Mouse (Mus musculus) midbrain, embryonic 11.5 days (tissue): Measurements from ENCODE around the gene Rnf126. TPM values are rescaled to one million over a fixed set of nuclear protein-coding genes. Genes with fewer than 3 reads are reported as not detected.
"Not testable (repeated sequence)": the region's sequence is repeated elsewhere in the genome, so short reads cannot be mapped to it uniquely, and the experiment has no call there.

Source experiments
- ATAC-seq: fragments of 200-750 bp; cut with Nextera tagmentation; 2 replicates; pipeline ENCODE4 v1.8.0; 2017; ENCODE audit warnings: moderate TSS enrichment, moderate library complexity; ENCODE audit not compliant: low FRiP score
- DNase-seq: peaks from one replicate; pipeline ENCODE4 v3.0.0; 2015; ENCODE audit warnings: low spot score; ENCODE audit errors: missing footprints
- H3K27ac ChIP-seq: fragments of 300-500 bp; sonication (generic); 2 replicates; pipeline ENCODE4 v1.5.1; 2014; ENCODE audit warnings: low read depth, low read length
- H3K27me3 ChIP-seq: fragments of 300-500 bp; sonication (generic); 2 replicates; pipeline ENCODE4 v1.6.1; 2014; ENCODE audit warnings: mild to moderate bottlenecking, low read length, moderate library complexity, mixed read lengths; ENCODE audit not compliant: control insufficient read depth, insufficient read depth
- H3K36me3 ChIP-seq: fragments of 300-500 bp; sonication (generic); 2 replicates; pipeline ENCODE4 v1.6.1; 2014; ENCODE audit warnings: mild to moderate bottlenecking, low read length, moderate library complexity, mixed read lengths; ENCODE audit not compliant: control insufficient read depth, insufficient read depth
- H3K4me1 ChIP-seq: fragments of 300-500 bp; sonication (generic); 2 replicates; pipeline ENCODE4 v1.6.1; 2014; ENCODE audit warnings: low read length; ENCODE audit not compliant: control insufficient read depth, insufficient read depth
- H3K4me2 ChIP-seq: fragments of 300-500 bp; sonication (generic); 2 replicates; pipeline ENCODE4 v1.6.1; 2014; ENCODE audit warnings: mild to moderate bottlenecking, moderate library complexity
- H3K4me3 ChIP-seq: fragments of 300-500 bp; sonication (generic); 2 replicates; pipeline ENCODE4 v1.5.1; 2014; ENCODE audit warnings: low read depth, low read length
- H3K9ac ChIP-seq: fragments of 300-500 bp; sonication (generic); 2 replicates; pipeline ENCODE4 v1.6.1; 2014; ENCODE audit warnings: low read length
- H3K9me3 ChIP-seq: fragments of 300-500 bp; sonication (generic); 2 replicates; pipeline ENCODE4 v1.6.1; 2016; ENCODE audit warnings: low read length; ENCODE audit not compliant: control insufficient read depth
- WGBS: fragments of 180-500 bp; shearing (Covaris S2); extraction: QIAGEN DNeasy Blood & Tissue Kit; methylation state at CpG from one replicate; pipeline ENCODE4 v1.1.7; 2014; 5-methylcytosine and 5-hydroxymethylcytosine counted together
- polyA plus RNA-seq: library from polyadenylated mRNA; unstranded; fragments of >200 nt; fragmentation: Nextera tagmentation; extraction: Ambion mirVana; gene quantifications from 2 replicates; pipeline ENCODE4 v1.2.1, GENCODE M21; 2014

The Rnf126 gene
- polyA plus RNA-seq, 1 experiment from 2014 or later: 81.9 TPM

DNA sequence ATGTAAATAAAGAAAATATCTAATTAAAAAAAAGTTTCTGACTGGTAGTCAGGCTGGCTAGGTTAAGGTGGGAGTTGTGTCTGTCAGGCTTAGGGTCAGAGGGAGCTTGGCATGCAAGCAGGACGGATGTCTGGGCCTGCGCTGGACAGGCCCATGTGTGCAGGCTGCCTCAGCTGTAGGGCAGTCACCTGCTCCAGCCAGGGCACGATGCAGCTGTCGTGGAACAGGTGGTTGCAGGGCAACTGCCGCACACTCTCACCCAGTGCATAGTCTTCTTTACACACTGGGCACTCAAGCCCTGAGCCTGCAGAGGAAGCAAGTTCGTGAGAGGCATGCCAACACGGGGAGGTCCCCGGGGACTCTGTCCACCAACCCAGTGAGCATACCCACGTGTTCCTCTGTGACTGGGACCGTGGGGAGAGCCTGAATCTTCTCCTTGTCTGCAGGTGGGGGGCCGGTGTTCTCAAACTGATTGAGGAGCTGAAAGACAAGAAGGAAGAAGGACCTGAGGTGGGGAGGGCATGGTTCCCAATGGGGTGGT lies 6.1 kb downstream of the Rnf126 start:
- Histone ChIP-seq H3K36me3 (peaks cover 38% of the 10 kb centered on the region), H3K9ac (no peak overlapping the region), H3K4me2 (no peak overlapping the region), H3K4me3 (no peak overlapping the region), H3K4me1 (peaks cover 11% of the 10 kb centered on the region), H3K27ac (no peak overlapping the region), H3K9me3 (no peaks in the 10 kb centered on the region), H3K27me3 (no peaks in the 10 kb centered on the region)
- no peak for ATAC-seq
- DNase-seq: no peak
- WGBS: 95% methylated on average over 11 of the region's 11 CpGs

DNA sequence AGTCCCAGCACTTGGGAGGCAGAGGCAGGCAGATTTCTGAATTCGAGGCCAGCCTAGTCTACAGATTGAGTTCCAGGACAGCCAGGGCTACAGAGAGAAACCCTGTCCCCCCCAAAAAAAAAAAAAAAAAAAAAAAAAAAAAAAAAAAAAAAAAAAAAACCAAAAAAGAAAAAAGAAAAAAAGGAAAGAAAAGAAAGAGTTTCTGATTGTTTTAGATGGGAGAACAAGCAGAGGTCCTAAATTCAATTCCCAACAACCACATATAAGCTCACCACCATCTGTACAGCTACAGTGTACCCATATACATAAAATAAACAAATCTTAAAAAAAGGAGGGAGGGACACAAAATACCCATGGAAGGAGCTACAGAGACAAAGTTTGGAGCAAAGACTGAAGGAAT lies 7.1 kb downstream of the Rnf126 start:
- not testable (repeated sequence) for H3K9ac ChIP-seq, H3K4me2 ChIP-seq, DNase-seq, ATAC-seq, H3K4me3 ChIP-seq, H3K4me1 ChIP-seq, H3K9me3 ChIP-seq, H3K27me3 ChIP-seq, H3K27ac ChIP-seq
- WGBS: 85% methylated on average over 1 of the region's 1 CpGs
- peaks cover 38% of the 10 kb centered on the region for H3K36me3 ChIP-seq

DNA sequence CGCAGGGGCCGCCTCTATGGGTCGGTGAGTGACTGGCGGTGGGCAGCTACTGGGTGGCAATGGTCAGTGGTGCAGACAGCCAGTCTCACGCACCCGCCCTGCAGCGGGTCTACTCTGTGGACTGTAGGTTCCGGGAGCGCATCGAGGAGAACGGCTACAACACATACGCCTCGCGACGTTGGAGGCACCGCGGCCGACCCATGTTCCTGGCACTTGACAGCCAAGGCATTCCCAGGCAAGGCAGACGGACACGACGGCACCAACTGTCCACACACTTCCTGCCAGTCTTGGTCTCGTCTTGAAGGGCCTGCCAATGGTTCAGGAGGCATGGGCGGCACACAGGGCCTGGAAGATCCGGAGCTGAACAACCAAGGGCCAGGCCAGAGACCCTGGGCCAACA lies 10.1 kb downstream of the Rnf126 start:
- no peak overlapping the region for H3K27ac ChIP-seq
- H3K9me3 ChIP-seq: no peaks in the 10 kb centered on the region
- H3K27me3 ChIP-seq: no peaks in the 10 kb centered on the region
- H3K4me1 ChIP-seq: peaks cover 8% of the 10 kb centered on the region
- no peak overlapping the region for H3K4me2 ChIP-seq
- DNase-seq (no peak), ATAC-seq (no peak)
- WGBS: 91% methylated on average over 24 of the region's 24 CpGs
- H3K9ac ChIP-seq: no peak overlapping the region
- H3K4me3 ChIP-seq: no peak overlapping the region
- peaks cover 32% of the 10 kb centered on the region for H3K36me3 ChIP-seq

DNA sequence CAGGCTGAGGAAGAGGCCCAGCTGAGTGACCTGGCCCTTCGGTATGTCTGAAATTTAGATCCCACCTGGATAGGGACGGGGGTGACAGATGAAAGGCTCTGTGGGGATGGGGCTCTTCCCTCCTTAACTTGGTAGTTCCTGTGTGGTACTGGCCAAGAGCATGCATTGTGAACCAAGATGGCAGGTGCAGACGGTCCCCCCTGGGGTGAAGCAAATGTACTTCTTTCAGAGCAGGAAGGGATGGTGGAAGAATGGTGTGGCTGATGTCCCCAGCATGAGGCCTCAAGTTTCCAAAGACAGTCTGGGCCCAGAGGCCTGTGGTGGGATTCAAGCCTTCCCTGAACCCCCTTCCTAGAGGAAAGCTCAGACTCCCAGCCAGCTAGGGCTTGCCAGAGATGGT lies 10.9 kb downstream of the Rnf126 start:
- ATAC-seq: no peak
- no peak overlapping the region for H3K27ac ChIP-seq
- H3K27me3 ChIP-seq: no peaks in the 10 kb centered on the region
- no peak overlapping the region for H3K9ac ChIP-seq
- H3K4me1 ChIP-seq: peaks cover 8% of the 10 kb centered on the region
- WGBS: 83% methylated on average over 3 of the region's 3 CpGs
- no peak overlapping the region for H3K4me2 ChIP-seq
- peaks cover 26% of the 10 kb centered on the region for H3K36me3 ChIP-seq
- H3K9me3 ChIP-seq: no peaks in the 10 kb centered on the region
- H3K4me3 ChIP-seq: no peak overlapping the region
- no peak for DNase-seq

DNA sequence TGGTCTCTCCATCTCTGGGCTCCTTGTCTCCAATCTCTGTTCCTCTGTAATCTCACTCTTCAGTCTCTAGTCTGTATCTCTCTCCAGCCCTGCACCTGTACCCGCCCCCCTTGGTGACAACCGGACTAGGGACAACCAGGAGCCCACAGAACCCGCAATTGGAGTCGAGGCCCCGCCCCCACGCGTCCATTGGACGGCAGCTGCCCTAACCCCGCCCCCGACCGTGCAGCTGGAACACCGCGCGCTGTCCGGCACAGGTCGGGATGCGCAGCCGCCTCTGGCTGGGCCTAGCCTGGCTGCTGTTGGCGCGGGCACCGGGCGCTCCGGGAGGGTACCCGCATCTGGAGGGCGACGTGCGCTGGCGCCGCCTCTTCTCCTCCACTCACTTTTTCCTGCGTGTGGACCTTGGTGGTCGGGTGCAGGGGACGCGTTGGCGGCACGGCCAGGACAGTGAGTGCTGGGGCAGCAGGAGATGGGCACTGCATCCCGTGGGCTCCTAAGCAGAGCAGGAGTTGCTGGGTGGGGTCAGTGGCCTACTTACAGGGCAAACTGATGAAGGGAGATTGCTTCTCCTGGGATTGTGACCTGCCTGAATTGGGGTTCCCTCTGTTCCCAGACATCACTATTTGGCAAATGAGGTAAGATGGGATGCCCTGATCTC lies 11.8 kb downstream of the Rnf126 start, which contains the start of gene Fgf22:
Fgf22 (plus strand) TSS at position 221 of the 661 bp plus-strand sequence.
- DNase-seq: peak; percentile 91
- ATAC-seq: peak; percentile 92
- H3K36me3 ChIP-seq: peaks cover 21% of the 10 kb centered on the region
- H3K9me3 ChIP-seq: no peaks in the 10 kb centered on the region
- under 1% methylated on average over 32 of the region's 36 CpGs for WGBS
- peak within 1 kb of the TSS; percentile 51 for H3K9ac ChIP-seq
- H3K4me3 ChIP-seq: peak within 1 kb of the TSS; percentile 31
- peaks cover 8% of the 10 kb centered on the region for H3K4me1 ChIP-seq
- H3K27ac ChIP-seq: no peak within 1 kb of the TSS
- H3K27me3 ChIP-seq: no peaks in the 10 kb centered on the region
- peak within 1 kb of the TSS; percentile 70 for H3K4me2 ChIP-seq

DNA sequence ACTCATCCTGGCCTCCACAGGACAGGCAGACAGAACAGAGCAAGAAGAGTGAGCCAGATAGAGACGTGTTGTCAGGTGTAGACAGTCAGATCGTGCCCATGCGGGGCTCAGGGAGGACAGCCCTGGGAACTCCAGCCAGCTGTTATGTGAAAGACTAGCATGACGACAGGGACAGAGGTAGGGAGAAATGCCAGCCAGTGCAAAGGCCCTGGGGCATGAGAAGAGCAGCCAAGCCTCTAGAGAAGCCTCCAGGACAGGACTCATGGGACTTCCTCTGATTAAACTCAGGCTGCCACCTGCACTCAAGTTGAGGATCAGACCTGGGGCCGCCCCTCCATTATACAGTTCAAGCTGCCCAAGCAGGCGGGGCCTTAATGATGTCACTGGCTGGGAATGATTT lies 18.3 kb downstream of the Rnf126 start:
- Histone ChIP-seq H3K27me3 (no peaks in the 10 kb centered on the region), H3K4me2 (no peak overlapping the region), H3K9me3 (no peaks in the 10 kb centered on the region), H3K36me3 (peaks cover 2% of the 10 kb centered on the region; the same call in 1 of the 2 replicates), H3K9ac (no peak overlapping the region), H3K4me1 (peaks cover 4% of the 10 kb centered on the region; the same call in 1 of the 2 replicates), H3K4me3 (no peak overlapping the region), H3K27ac (no peak overlapping the region)
- 83% methylated on average over 6 of the region's 6 CpGs for WGBS
- DNase-seq (no peak), ATAC-seq (no peak)

DNA sequence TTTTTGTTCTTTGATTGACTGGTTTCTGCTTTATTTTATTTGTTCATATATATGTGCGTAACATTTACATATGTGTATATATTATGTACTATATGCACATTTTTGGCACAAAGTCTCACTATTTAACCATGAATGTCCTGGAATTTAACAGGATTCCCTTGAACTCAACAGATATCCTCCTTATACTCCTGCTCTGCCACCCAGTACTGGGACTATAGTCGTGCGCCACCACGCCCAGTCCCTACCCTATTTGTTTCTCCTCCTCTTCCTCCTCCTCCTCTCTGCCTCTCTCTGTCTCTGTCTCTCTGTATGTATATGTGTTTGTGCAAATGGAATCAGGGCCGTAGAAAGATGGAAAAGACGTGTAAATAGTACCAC lies 20.0 kb downstream of the Rnf126 start:
- Histone ChIP-seq H3K27me3 (no peaks in the 10 kb centered on the region), H3K9me3 (no peaks in the 10 kb centered on the region), H3K4me1 (peaks cover 4% of the 10 kb centered on the region; the same call in 1 of the 2 replicates), H3K4me2 (peak overlapping the region; percentile 44), H3K4me3 (peak overlapping the region; percentile 50; the same call in 1 of the 2 replicates), H3K27ac (no peak overlapping the region), H3K9ac (peak overlapping the region; percentile 14; the same call in 1 of the 2 replicates), H3K36me3 (peaks cover 10% of the 10 kb centered on the region; the same call in 1 of the 2 replicates)
- WGBS: 25% methylated on average over 6 of the region's 6 CpGs
- ATAC-seq (peak; percentile 69), DNase-seq (no peak)

DNA sequence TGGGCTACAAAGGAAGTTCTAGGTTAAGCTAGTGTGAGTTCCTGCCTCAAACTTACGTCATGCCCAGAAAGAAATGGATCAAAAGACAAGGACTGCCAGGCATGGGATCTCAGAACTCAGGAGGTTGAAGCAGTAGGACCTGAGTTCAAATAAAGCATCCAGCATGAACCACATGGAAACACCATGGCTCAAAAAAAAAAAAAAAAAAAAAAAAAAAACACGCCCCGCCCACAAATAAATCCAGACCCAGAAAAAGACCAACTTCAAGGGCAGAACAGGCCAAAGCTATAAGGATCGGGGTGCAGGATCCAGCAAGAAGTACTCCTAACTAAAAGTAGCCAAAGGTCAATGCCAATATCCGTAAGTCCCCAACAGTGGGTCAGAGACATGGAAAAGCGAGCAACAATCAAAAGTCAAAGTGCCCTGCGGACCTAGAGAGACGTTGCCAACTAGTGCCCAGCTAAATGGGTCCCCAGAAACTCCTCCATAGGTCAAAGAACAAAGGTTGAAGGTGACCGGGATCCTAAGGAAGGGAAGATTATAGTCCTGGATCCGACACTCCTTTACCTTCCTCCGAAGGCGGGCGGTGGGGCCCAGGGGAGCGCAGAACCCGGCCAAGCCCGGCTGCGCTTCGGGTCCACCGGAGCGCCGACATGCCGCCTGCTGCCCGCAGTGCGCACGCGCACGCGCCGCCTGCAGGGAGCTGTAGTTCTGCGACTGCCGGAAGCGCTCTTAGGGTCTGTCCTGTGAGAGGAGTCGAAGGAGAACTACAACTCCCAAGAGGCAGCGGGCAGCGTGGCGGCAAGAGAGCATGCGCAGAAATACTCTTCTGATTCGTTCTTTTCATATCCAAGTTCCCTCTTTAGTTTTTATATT lies 20.6 kb downstream of the Rnf126 start, which contains the start of gene Polrmt:
Polrmt (minus strand) TSS at position 684 of the 876 bp plus-strand sequence.
- Histone ChIP-seq H3K4me3 (peak within 1 kb of the TSS; percentile 50), H3K4me1 (peaks cover 4% of the 10 kb centered on the region; the same call in 1 of the 2 replicates), H3K36me3 (peaks cover 13% of the 10 kb centered on the region; the same call in 1 of the 2 replicates), H3K27me3 (no peaks in the 10 kb centered on the region), H3K9me3 (no peaks in the 10 kb centered on the region), H3K27ac (no peak within 1 kb of the TSS), H3K4me2 (peak within 1 kb of the TSS; percentile 54), H3K9ac (peak within 1 kb of the TSS; percentile 61)
- 3% methylated on average over 38 of the region's 38 CpGs for WGBS
- DNase-seq: peak; percentile 99
- ATAC-seq: peak; percentile 97
